Mouse (Mus musculus): Measurements from ENCODE around the gene Twsg1. TPM values are rescaled to one million over a fixed set of nuclear protein-coding genes. Genes with fewer than 3 reads are reported as not detected.

Gene Twsg1
- total RNA-seq, 2 experiments from 2014 or later: 25.0 to 29.9 TPM

DNA sequence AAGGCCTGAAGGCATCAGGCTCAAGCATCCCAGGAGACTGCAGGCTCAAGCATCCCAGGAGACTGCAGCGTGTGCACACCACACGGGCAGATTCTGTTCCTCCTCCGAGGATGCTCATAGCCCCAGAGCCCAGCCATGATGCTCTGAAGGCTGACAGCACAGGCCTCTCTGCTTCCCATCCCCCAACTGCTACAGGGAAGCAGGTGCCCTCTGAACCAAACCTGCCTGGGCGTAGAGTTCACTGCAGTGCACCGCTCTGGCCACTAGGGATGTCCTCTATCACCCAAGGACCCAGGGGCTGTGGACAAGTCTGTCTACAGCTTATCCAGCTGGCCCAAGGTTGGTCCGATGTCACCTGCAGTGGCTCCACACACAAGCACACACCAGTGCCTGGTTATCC lies 78.4 kb downstream of the Twsg1 start:
- DNase-seq (ENCODE audit: low spot score in 2 of 2): no peak
- Histone ChIP-seq H3K27ac (peak overlapping the region; percentile 52), H3K4me3 (no peak overlapping the region)
- peak; percentile 74 for TF ChIP-seq CTCF (conservative IDR thresholded peaks at IDR 0.05)

GRCm38 (mm10) chr17:65872051-65872450 lies 79.0 kb downstream of the Twsg1 start:
- DNase-seq (ENCODE audit: low spot score in 2 of 2): no peak
- no peak overlapping the region for H3K4me3 ChIP-seq
- H3K27ac ChIP-seq: peak overlapping the region; percentile 52
- no peak for TF ChIP-seq CTCF (conservative IDR thresholded peaks at IDR 0.05)

Other genes with a start within 250 kb of the Twsg1 start
- gene Rab31, start 178.5 kb downstream of the Twsg1 start, total RNA-seq (2021): 10 to 100 TPM; 46.9 TPM
- gene Ppp4r1, start 168.7 kb downstream of the Twsg1 start, total RNA-seq (2021): 10 to 100 TPM; 32.3 to 35.1 TPM
- 10 to 100 TPM; 54.2 to 56.8 TPM for gene Ralbp1, start 65.4 kb downstream of the Twsg1 start, total RNA-seq (2021)
- gene Ankrd12, start 125.9 kb upstream of the Twsg1 start, total RNA-seq (2021): 100 to 1,000 TPM; 229 to 237 TPM
- gene Ndufv2, start 150.3 kb upstream of the Twsg1 start, total RNA-seq (2021): 100 to 1,000 TPM; 233 to 261 TPM
- 10 to 100 TPM; 44.2 to 48.1 TPM for gene Washc1, start 160.3 kb upstream of the Twsg1 start, total RNA-seq (2021)
- gene Ddx11, start 172.3 kb upstream of the Twsg1 start, total RNA-seq (2021): 1 to 10 TPM; 1.1 to 1.5 TPM

Data from layer of hippocampus, adult 2 months (tissue).